Mouse (Mus musculus) gastrocnemius, adult 2 months (tissue): ENCODE results near the gene Cgnl1. TPM values are rescaled to one million over a fixed set of nuclear protein-coding genes. Genes with fewer than 3 reads are reported as not detected.

Experiments used
- DNase-seq: peaks from one replicate; pipeline ENCODE4 v3.0.0; 2022
- H3K27ac ChIP-seq: fragments of 200-600 bp; 2 replicates; pipeline ENCODE4 v1.8.1; 2022; ENCODE audit warnings: mild to moderate bottlenecking
- H3K4me3 ChIP-seq: fragments of 200-600 bp; 2 replicates; pipeline ENCODE4 v1.8.1; 2022; ENCODE audit warnings: mild to moderate bottlenecking, moderate library complexity
- CTCF ChIP-seq: fragments of 200-600 bp; IDR thresholded peaks from 2 replicates; pipeline ENCODE4 v1.8.1; 2022; ENCODE audit warnings: antibody characterized with exemption, mild to moderate bottlenecking, moderate library complexity
- intact Hi-C: fragments of 180-260 bp; cut with DNase I; formaldehyde crosslinking; loops from one replicate; pipeline ENCODE4 v1.15.1; 2025
- total RNA-seq, 2 experiments: library from RNA; stranded (reverse); gene quantifications; 2 replicates each; pipeline ENCODE4 v1.2.3; 2021

Gene Cgnl1
- total RNA-seq, 2 experiments from 2014 or later = 3.5 to 8.1 TPM

- H3K27ac ChIP-seq = peak overlapping the region; percentile 53
- peak; percentile 61 for DNase-seq
- no peak for TF ChIP-seq CTCF
- H3K4me3 ChIP-seq = no peak overlapping the region
- intact Hi-C loops = no loop called here
Measured at GRCm38 (mm10) chr9:71696762-71697161, 74.6 kb downstream of the Cgnl1 start.

DNA sequence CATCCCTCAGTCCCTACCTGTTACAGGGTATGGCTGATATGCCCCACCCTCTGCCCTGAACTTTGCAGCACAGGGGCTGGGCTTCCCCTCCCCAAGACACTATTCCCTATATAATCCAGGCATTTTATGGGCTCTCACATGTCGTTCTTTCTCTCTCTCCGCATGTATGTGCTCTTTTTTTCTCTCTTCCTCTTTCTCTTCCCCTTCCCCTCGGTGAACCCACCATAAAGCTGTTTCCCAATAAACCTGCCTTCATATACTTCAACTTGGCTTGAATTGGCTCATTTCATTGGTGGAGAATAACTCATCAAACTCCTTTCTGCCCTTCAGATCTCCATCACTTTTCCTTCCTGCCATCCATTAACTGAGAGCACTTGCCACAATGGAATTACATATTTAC lies 76.3 kb downstream of the Cgnl1 start:
- Histone ChIP-seq H3K27ac (no peak overlapping the region), H3K4me3 (no peak overlapping the region)
- no peak for TF ChIP-seq CTCF
- intact Hi-C loops = no loop called here
- no peak for DNase-seq

DNA sequence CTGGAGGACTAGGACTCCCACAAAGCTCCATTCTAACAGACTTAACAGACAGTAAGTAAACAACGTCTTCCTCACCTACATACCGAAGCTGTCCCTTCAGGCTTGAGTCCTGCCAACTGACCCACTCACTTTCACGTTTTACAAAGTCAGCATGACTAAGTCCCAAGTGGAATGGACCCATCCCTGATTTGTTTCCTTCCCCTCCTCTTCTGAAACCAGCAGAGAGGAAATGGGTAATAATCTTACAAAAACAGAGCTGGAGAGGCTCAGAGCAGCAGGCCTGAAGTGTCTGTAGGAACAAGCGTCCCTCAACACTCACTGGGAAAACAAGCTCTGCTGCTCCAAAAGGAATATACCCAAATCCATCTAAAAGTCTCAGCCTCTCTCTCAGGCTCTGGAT lies 77.2 kb downstream of the Cgnl1 start:
- intact Hi-C loops = no loop called here
- Histone ChIP-seq H3K4me3 (no peak overlapping the region), H3K27ac (peak overlapping the region; percentile 24)
- no peak for DNase-seq
- no peak for TF ChIP-seq CTCF

- intact Hi-C loops = no loop called here
- H3K27ac ChIP-seq = peak overlapping the region; percentile 24; the same call in 1 of the 2 replicates
- no peak for TF ChIP-seq CTCF
- no peak overlapping the region for H3K4me3 ChIP-seq
- DNase-seq = no peak
Measured at GRCm38 (mm10) chr9:71693771-71694170, 77.6 kb downstream of the Cgnl1 start.

- Histone ChIP-seq H3K4me3 (no peak overlapping the region), H3K27ac (no peak overlapping the region)
- intact Hi-C loops = no loop called here
- DNase-seq = no peak
- TF ChIP-seq CTCF = no peak
Measured at GRCm38 (mm10) chr9:71692165-71692564, 79.2 kb downstream of the Cgnl1 start.

GRCm38 (mm10) chr9:71689369-71690073 lies 81.9 kb downstream of the Cgnl1 start:
- no peak for DNase-seq
- no peak for TF ChIP-seq CTCF
- H3K4me3 ChIP-seq = no peak overlapping the region
- intact Hi-C loops = no loop called here
- H3K27ac ChIP-seq = no peak overlapping the region

DNA sequence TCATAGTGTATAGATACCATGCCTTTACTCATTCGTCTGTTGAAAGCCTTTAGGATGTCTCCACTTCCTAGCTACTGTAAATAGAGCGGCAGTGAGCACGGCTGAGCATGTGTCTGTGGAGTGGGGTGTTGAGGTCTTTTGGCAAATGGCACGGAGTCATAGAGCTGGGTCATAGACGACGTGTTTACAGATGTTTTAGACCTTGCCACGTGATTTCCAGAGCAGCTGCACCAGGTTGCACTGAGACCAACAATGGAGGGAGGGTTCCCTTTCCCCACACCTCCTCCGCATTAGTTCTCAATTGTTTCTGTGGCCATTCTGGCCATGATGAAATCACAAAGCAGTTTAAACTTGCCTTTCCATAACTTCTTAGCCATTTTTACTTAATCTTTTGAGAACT lies 84.9 kb downstream of the Cgnl1 start:
- H3K27ac ChIP-seq = no peak overlapping the region
- no peak for TF ChIP-seq CTCF
- intact Hi-C loops = no loop called here
- no peak for DNase-seq
- no peak overlapping the region for H3K4me3 ChIP-seq

- intact Hi-C loops = no loop called here
- H3K4me3 ChIP-seq = no peak overlapping the region
- no peak for TF ChIP-seq CTCF
- no peak overlapping the region for H3K27ac ChIP-seq
- no peak for DNase-seq
Measured at GRCm38 (mm10) chr9:71684772-71685171, 86.6 kb downstream of the Cgnl1 start.

DNA sequence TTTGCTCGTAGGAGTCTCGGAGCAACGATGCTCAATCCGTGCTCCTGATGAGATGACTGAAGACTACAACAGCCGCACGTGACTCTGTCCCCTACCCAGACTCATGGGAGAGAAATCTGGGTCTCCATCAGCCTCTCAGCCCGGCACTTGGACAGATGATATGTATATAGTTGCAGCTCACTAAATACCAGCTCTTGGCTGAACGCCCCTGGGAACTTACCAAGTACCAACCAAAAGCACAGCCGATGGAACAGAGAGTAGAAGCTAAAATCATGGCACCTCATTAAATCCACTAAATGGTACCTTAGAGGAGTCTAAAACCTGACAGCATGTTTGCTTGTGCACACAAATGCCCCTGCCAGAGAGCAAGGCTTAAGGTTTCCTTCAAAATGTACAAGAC lies 91.0 kb downstream of the Cgnl1 start:
- DNase-seq = peak; percentile 39

GRCm38 (mm10) chr9:71679103-71679815 lies 92.1 kb downstream of the Cgnl1 start:
- peak; percentile 80 for DNase-seq
- H3K4me3 ChIP-seq = no peak overlapping the region
- H3K27ac ChIP-seq = peak overlapping the region; percentile 73
- TF ChIP-seq CTCF = no peak
- intact Hi-C loops = loop anchor here (10.0 kb wide), 1 partner anchor 246 kb away; no protein-coding TSS in a partner anchor

More for the DNA sequence above, 91.0 kb downstream of the Cgnl1 start:
- Histone ChIP-seq H3K27ac (no peak overlapping the region), H3K4me3 (no peak overlapping the region)
- intact Hi-C loops = no loop called here
- no peak for TF ChIP-seq CTCF

DNA sequence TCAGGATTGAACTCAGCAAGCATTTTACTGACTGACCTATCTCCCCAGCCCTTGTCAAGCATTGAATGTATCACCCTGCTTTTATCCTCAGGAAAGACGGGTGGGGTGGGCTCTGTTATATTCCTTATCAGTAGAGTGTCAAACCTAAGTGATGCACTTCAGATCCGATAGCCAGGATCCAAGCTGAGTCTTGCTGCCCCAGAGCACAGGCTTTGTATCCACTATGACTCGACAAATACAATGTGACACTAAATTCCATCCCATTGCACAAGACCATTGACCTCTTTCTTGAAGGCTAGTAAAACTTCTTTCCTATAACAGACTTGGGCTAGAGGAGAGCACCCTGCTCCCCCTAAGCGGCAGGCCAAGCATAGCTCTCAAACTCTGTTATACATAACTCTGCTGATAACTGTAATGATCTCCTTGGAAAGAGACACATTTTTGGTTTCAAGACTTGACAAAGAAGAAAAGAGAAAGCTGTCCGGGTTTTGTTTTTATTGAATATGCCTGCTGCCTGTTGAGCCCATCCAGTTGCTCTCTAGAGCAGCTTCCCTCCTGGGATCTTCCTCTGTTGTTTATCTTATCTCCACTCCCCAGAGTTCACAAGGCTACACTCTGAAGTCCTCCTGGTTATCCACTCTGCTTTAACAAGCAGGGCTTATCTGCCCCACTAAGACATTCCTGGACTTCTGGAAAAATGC lies 94.3 kb downstream of the Cgnl1 start:
- H3K4me3 ChIP-seq = no peak overlapping the region
- peak overlapping the region; percentile 40; the same call in 1 of the 2 replicates for H3K27ac ChIP-seq
- DNase-seq = no peak
- TF ChIP-seq CTCF = no peak
- intact Hi-C loops = loop anchor here (10.0 kb wide), 1 partner anchor 248 kb away; no protein-coding TSS in a partner anchor

DNA sequence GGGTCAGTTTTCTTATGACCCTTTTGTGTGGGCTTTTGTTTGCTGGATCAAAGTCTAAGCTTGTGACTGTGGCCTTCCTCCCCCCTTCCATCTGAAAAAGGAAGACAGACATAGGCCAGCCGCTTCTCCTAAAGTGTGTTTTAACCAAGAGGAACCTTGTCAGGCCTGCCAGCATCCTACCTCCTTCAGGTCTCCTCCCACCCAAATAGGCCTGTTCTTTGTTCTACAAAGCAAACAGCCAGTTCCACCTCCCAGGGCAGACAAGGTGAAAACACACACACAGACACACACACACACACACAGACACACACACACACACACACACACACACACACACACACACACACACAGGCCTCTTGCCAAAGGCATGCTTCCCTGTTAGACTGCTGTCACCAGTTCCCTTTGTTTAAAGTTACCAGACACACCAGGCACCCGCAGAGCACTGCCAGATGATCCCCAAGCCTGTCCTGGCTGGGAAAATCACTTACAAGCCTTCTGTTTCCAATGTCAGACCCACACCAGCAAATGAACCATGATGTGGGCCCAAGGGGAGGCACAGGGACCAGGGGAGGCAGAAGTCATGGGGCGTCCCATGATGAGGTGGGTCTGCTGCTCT lies 95.5 kb downstream of the Cgnl1 start:
- intact Hi-C loops = loop anchor here (10.0 kb wide), 1 partner anchor 249 kb away; no protein-coding TSS in a partner anchor
- no peak overlapping the region for H3K27ac ChIP-seq
- H3K4me3 ChIP-seq = no peak overlapping the region
- no peak for DNase-seq
- no peak for TF ChIP-seq CTCF

GRCm38 (mm10) chr9:71675216-71675615 lies 96.2 kb downstream of the Cgnl1 start:
- DNase-seq = no peak
- TF ChIP-seq CTCF = no peak
- H3K27ac ChIP-seq = no peak overlapping the region
- H3K4me3 ChIP-seq = no peak overlapping the region
- intact Hi-C loops = loop anchor here (10.0 kb wide), 1 partner anchor 250 kb away; no protein-coding TSS in a partner anchor
